Mouse (Mus musculus): ENCODE data around the gene Fgf16.

Gene Fgf16

GRCm38 (mm10) chrX:105764162-105765004 is at the start of gene Fgf16:
Gene Fgf16, plus strand, starts transcription at chrX:105764279.
- no peak for DNase-seq (ENCODE audit: low spot score)

GRCm38 (mm10) chrX:105714740-105715139 is 49.3 kb upstream of the Fgf16 start:
- no peak for DNase-seq (ENCODE audit: low spot score)

- DNase-seq (ENCODE audit: low spot score): no peak
These were observed 48.2 kb upstream of the Fgf16 start for GRCm38 (mm10) chrX:105715789-105716321.

GRCm38 (mm10) chrX:105718388-105718787 is 45.7 kb upstream of the Fgf16 start:
- no peak for DNase-seq (ENCODE audit: low spot score)

GRCm38 (mm10) chrX:105718943-105719342 is 45.1 kb upstream of the Fgf16 start:
- no peak for DNase-seq (ENCODE audit: low spot score)

GRCm38 (mm10) chrX:105724174-105724573 is 39.9 kb upstream of the Fgf16 start:
- DNase-seq (ENCODE audit: low spot score): no peak

GRCm38 (mm10) chrX:105762847-105763527 is 1.1 kb upstream of the Fgf16 start:
- no peak for DNase-seq (ENCODE audit: low spot score)

- no peak for DNase-seq (ENCODE audit: low spot score)
These were observed 467 bp upstream of the Fgf16 start for GRCm38 (mm10) chrX:105763612-105764011.

GRCm38 (mm10) chrX:105765005-105765706 is 1.1 kb downstream of the Fgf16 start:
- no peak for DNase-seq (ENCODE audit: low spot score)

- no peak for DNase-seq (ENCODE audit: low spot score)
These were observed 1.9 kb downstream of the Fgf16 start for GRCm38 (mm10) chrX:105766013-105766412.

- DNase-seq (ENCODE audit: low spot score): no peak
These were observed 3.2 kb downstream of the Fgf16 start for GRCm38 (mm10) chrX:105767177-105767764.

- DNase-seq (ENCODE audit: low spot score): no peak
These were observed 3.9 kb downstream of the Fgf16 start for GRCm38 (mm10) chrX:105767932-105768331.

- no peak for DNase-seq (ENCODE audit: low spot score)
These were observed 9.2 kb downstream of the Fgf16 start for GRCm38 (mm10) chrX:105773281-105773680.

- DNase-seq (ENCODE audit: low spot score): no peak
These were observed 30.8 kb downstream of the Fgf16 start for GRCm38 (mm10) chrX:105794806-105795403.

GRCm38 (mm10) chrX:105824462-105824861 is 60.4 kb downstream of the Fgf16 start:
- DNase-seq (ENCODE audit: low spot score): no peak

Data from ovary, adult 18-20 months (tissue).